Mouse (Mus musculus): Measurements from ENCODE around the gene Sspo.

DNA sequence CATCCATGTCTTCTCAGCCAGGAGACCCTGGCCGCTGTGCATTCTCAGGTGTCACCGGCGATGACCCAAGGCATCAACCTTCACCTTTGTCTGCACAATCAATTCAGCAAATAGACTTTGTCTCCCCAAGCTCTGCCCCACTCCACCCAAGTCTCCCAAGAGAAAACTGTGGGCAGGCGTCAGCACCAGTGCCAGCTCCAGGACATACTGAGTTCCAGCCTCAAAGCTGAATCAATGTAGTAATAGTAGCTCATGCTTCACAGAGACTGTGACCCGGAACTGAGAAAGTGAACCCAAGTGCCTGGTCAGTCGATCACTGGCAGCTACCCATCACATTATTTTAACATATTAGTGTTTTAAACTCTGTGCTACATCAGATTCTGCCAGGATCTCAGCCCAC is 100.3 kb downstream of the Sspo start:
- TF ChIP-seq KAT2A (conservative IDR thresholded peaks at IDR 0.05; ENCODE audit: low read depth, low read length) (no peak), GATA1 (IDR thresholded peaks at IDR 0.05; ENCODE audit: low read depth, low read length) (no peak), POLR2A (IDR thresholded peaks at IDR 0.05; ENCODE audit: control insufficient read depth in 1 of 2, insufficient read depth in 1 of 2, low read depth in 1 of 2, low read length in 2 of 2, poor library complexity in 1 of 2) (no peak), POLR2AphosphoS2 (IDR thresholded peaks at IDR 0.05; ENCODE audit: low read length) (no peak), RCOR1 (IDR thresholded peaks at IDR 0.05; ENCODE audit: low read depth, low read length) (no peak)
